Mouse (Mus musculus): Measurements from ENCODE around the gene Rfc4. TPM values are rescaled to one million over a fixed set of nuclear protein-coding genes. Genes with fewer than 3 reads are reported as not detected.

Gene Rfc4
- total RNA-seq, 1 experiment = 71.7 TPM

- Histone ChIP-seq H3K27ac (ENCODE audit: insufficient read depth, low read depth, low read length, poor library complexity, severe bottlenecking) (no peak overlapping the region), H3K9me3 (ENCODE audit: control insufficient read depth, insufficient read depth, low read depth, low read length) (no peaks in the 10 kb centered on the region), H3K4me1 (ENCODE audit: control insufficient read depth in 2 of 2, insufficient read depth in 2 of 2, low read length in 2 of 2, poor library complexity in 1 of 2) (no peaks in the 10 kb centered on the region; a peak in 1 of 4 replicates), H3K4me3 (ENCODE audit: insufficient read depth in 1 of 2, low read depth in 1 of 2, low read length in 2 of 2, poor library complexity in 1 of 2, severe bottlenecking in 1 of 2) (no peak overlapping the region), H3K36me3 (ENCODE audit: control insufficient read depth, insufficient read depth, low read length, poor library complexity, severe bottlenecking) (no peaks in the 10 kb centered on the region), H3K9ac (ENCODE audit: insufficient read depth, low read depth, low read length, poor library complexity, severe bottlenecking) (no peak overlapping the region)
- no peak for DNase-seq (ENCODE audit: low read depth, low spot score)
- TF ChIP-seq HCFC1 (IDR thresholded peaks at IDR 0.05; ENCODE audit: borderline replicate concordance, insufficient read depth, low read length) (no peak), CHD2 (IDR thresholded peaks at IDR 0.05; ENCODE audit: low read depth, low read length) (no peak), MAFK (IDR thresholded peaks at IDR 0.05; ENCODE audit: insufficient read depth, low read depth, low read length) (no peak), ZC3H11A (IDR thresholded peaks at IDR 0.05; ENCODE audit: borderline replicate concordance, low read depth, low read length) (no peak)
- in situ Hi-C loops (cut with MboI; ENCODE audit: low sequenced_read_pairs in 2 of 2, unreplicated experiment in 2 of 2) = loop anchor here in 1 of 2 experiments (25.0 kb wide), 1 partner anchor 255 kb away; no protein-coding TSS in a partner anchor
Measured at GRCm38 (mm10) chr16:23157013-23157412, 29.5 kb upstream of the Rfc4 start.

DNA sequence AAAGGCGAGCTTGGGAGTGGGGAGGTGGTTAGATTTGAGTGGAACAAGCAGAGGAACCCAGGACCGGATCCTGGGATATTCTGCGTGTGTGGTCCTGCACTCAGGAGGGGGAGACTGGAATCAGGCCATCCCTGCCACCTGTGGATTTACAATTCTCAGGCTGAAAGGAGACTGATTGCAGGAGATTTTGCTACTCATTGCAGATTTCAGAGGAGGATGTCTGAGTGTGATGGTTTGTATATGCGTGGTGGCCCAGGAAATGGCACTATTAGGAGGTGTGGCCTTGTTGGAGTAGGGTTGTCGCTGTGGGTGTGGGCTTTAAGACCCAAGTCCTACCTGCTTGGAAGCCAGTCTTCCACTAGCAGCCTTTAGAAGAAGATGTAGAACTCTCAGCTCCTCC is 26.7 kb upstream of the Rfc4 start:
- TF ChIP-seq HCFC1 (IDR thresholded peaks at IDR 0.05; ENCODE audit: borderline replicate concordance, insufficient read depth, low read length) = no peak
- no peak for TF ChIP-seq MAFK (IDR thresholded peaks at IDR 0.05; ENCODE audit: insufficient read depth, low read depth, low read length)
- no peak for TF ChIP-seq CHD2 (IDR thresholded peaks at IDR 0.05; ENCODE audit: low read depth, low read length)
- no peak for TF ChIP-seq ZNF384 (IDR thresholded peaks at IDR 0.05; ENCODE audit: low read depth, low read length)
- no peak for TF ChIP-seq ZC3H11A (IDR thresholded peaks at IDR 0.05; ENCODE audit: borderline replicate concordance, low read depth, low read length)
- Histone ChIP-seq H3K9me3 (ENCODE audit: control insufficient read depth, insufficient read depth, low read depth, low read length) (no peaks in the 10 kb centered on the region), H3K4me1 (ENCODE audit: control insufficient read depth in 2 of 2, insufficient read depth in 2 of 2, low read length in 2 of 2, poor library complexity in 1 of 2) (no peaks in the 10 kb centered on the region; a peak in 1 of 4 replicates), H3K9ac (ENCODE audit: insufficient read depth, low read depth, low read length, poor library complexity, severe bottlenecking) (no peak overlapping the region), H3K4me3 (ENCODE audit: insufficient read depth in 1 of 2, low read depth in 1 of 2, low read length in 2 of 2, poor library complexity in 1 of 2, severe bottlenecking in 1 of 2) (no peak overlapping the region), H3K27ac (ENCODE audit: insufficient read depth, low read depth, low read length, poor library complexity, severe bottlenecking) (no peak overlapping the region), H3K36me3 (ENCODE audit: control insufficient read depth, insufficient read depth, low read length, poor library complexity, severe bottlenecking) (no peaks in the 10 kb centered on the region)
- DNase-seq (ENCODE audit: low read depth, low spot score) = no peak
- in situ Hi-C loops (cut with MboI; ENCODE audit: low sequenced_read_pairs in 2 of 2, unreplicated experiment in 2 of 2) = loop anchor here in 1 of 2 experiments (25.0 kb wide), 1 partner anchor 258 kb away; no protein-coding TSS in a partner anchor

GRCm38 (mm10) chr16:23151423-23151822 is 23.9 kb upstream of the Rfc4 start:
- DNase-seq (ENCODE audit: low read depth, low spot score) = no peak
- Histone ChIP-seq H3K9ac (ENCODE audit: insufficient read depth, low read depth, low read length, poor library complexity, severe bottlenecking) (no peak overlapping the region), H3K4me1 (ENCODE audit: control insufficient read depth in 2 of 2, insufficient read depth in 2 of 2, low read length in 2 of 2, poor library complexity in 1 of 2) (no peaks in the 10 kb centered on the region), H3K4me3 (ENCODE audit: insufficient read depth in 1 of 2, low read depth in 1 of 2, low read length in 2 of 2, poor library complexity in 1 of 2, severe bottlenecking in 1 of 2) (no peak overlapping the region), H3K9me3 (ENCODE audit: control insufficient read depth, insufficient read depth, low read depth, low read length) (no peaks in the 10 kb centered on the region), H3K27ac (ENCODE audit: insufficient read depth, low read depth, low read length, poor library complexity, severe bottlenecking) (no peak overlapping the region), H3K36me3 (ENCODE audit: control insufficient read depth, insufficient read depth, low read length, poor library complexity, severe bottlenecking) (no peaks in the 10 kb centered on the region)
- no peak for TF ChIP-seq MAFK (IDR thresholded peaks at IDR 0.05; ENCODE audit: insufficient read depth, low read depth, low read length)
- TF ChIP-seq HCFC1 (IDR thresholded peaks at IDR 0.05; ENCODE audit: borderline replicate concordance, insufficient read depth, low read length) = no peak
- no peak for TF ChIP-seq ZC3H11A (IDR thresholded peaks at IDR 0.05; ENCODE audit: borderline replicate concordance, low read depth, low read length)
- TF ChIP-seq CHD2 (IDR thresholded peaks at IDR 0.05; ENCODE audit: low read depth, low read length) = no peak
- in situ Hi-C loops (cut with MboI; ENCODE audit: low sequenced_read_pairs in 2 of 2, unreplicated experiment in 2 of 2) = loop anchor here in 1 of 2 experiments (25.0 kb wide), 1 partner anchor 261 kb away; no protein-coding TSS in a partner anchor

GRCm38 (mm10) chr16:23149396-23149795 is 21.9 kb upstream of the Rfc4 start:
- Histone ChIP-seq H3K36me3 (ENCODE audit: control insufficient read depth, insufficient read depth, low read length, poor library complexity, severe bottlenecking) (no peaks in the 10 kb centered on the region), H3K4me3 (ENCODE audit: insufficient read depth in 1 of 2, low read depth in 1 of 2, low read length in 2 of 2, poor library complexity in 1 of 2, severe bottlenecking in 1 of 2) (no peak overlapping the region), H3K9me3 (ENCODE audit: control insufficient read depth, insufficient read depth, low read depth, low read length) (no peaks in the 10 kb centered on the region), H3K4me1 (ENCODE audit: control insufficient read depth in 2 of 2, insufficient read depth in 2 of 2, low read length in 2 of 2, poor library complexity in 1 of 2) (no peaks in the 10 kb centered on the region), H3K9ac (ENCODE audit: insufficient read depth, low read depth, low read length, poor library complexity, severe bottlenecking) (no peak overlapping the region), H3K27ac (ENCODE audit: insufficient read depth, low read depth, low read length, poor library complexity, severe bottlenecking) (no peak overlapping the region)
- no peak for TF ChIP-seq CHD2 (IDR thresholded peaks at IDR 0.05; ENCODE audit: low read depth, low read length)
- TF ChIP-seq ZC3H11A (IDR thresholded peaks at IDR 0.05; ENCODE audit: borderline replicate concordance, low read depth, low read length) = no peak
- TF ChIP-seq MAFK (IDR thresholded peaks at IDR 0.05; ENCODE audit: insufficient read depth, low read depth, low read length) = no peak
- TF ChIP-seq HCFC1 (IDR thresholded peaks at IDR 0.05; ENCODE audit: borderline replicate concordance, insufficient read depth, low read length) = no peak
- TF ChIP-seq ZNF384 (IDR thresholded peaks at IDR 0.05; ENCODE audit: low read depth, low read length) = no peak
- no peak for DNase-seq (ENCODE audit: low read depth, low spot score)
- in situ Hi-C loops (cut with MboI; ENCODE audit: low sequenced_read_pairs in 2 of 2, unreplicated experiment in 2 of 2) = no loop called here

DNA sequence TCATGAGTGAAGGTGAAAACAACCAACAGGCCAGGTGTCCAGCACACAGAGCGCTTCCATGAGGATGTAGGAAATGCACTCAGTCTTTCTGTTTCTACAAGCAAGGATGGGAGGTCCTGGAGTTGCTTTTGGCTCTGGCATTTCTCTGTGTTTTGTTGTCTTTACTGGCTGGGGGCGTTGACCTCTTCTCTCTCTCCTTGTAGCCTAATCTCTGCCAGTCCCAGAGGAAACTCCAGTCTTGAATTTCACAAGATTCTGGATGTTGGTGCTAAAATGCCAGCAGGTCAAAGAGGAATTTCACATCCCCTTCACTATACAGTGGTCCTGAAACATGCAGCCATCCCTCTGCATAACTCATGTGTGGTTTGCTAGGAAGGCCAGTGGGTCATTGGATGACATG is 21.4 kb upstream of the Rfc4 start:
- Histone ChIP-seq H3K9me3 (ENCODE audit: control insufficient read depth, insufficient read depth, low read depth, low read length) (no peaks in the 10 kb centered on the region), H3K4me3 (ENCODE audit: insufficient read depth in 1 of 2, low read depth in 1 of 2, low read length in 2 of 2, poor library complexity in 1 of 2, severe bottlenecking in 1 of 2) (no peak overlapping the region), H3K9ac (ENCODE audit: insufficient read depth, low read depth, low read length, poor library complexity, severe bottlenecking) (no peak overlapping the region), H3K27ac (ENCODE audit: insufficient read depth, low read depth, low read length, poor library complexity, severe bottlenecking) (no peak overlapping the region), H3K4me1 (ENCODE audit: control insufficient read depth in 2 of 2, insufficient read depth in 2 of 2, low read length in 2 of 2, poor library complexity in 1 of 2) (no peaks in the 10 kb centered on the region), H3K36me3 (ENCODE audit: control insufficient read depth, insufficient read depth, low read length, poor library complexity, severe bottlenecking) (no peaks in the 10 kb centered on the region)
- TF ChIP-seq MAFK (IDR thresholded peaks at IDR 0.05; ENCODE audit: insufficient read depth, low read depth, low read length) (no peak), CHD2 (IDR thresholded peaks at IDR 0.05; ENCODE audit: low read depth, low read length) (no peak), HCFC1 (IDR thresholded peaks at IDR 0.05; ENCODE audit: borderline replicate concordance, insufficient read depth, low read length) (no peak), ZNF384 (IDR thresholded peaks at IDR 0.05; ENCODE audit: low read depth, low read length) (no peak), ZC3H11A (IDR thresholded peaks at IDR 0.05; ENCODE audit: borderline replicate concordance, low read depth, low read length) (no peak)
- no peak for DNase-seq (ENCODE audit: low read depth, low spot score)
- in situ Hi-C loops (cut with MboI; ENCODE audit: low sequenced_read_pairs in 2 of 2, unreplicated experiment in 2 of 2) = no loop called here
